Mouse (Mus musculus): ENCODE results near the gene Ntm.

GRCm38 (mm10) chr9:29130717-29131292, 832.1 kb downstream of the Ntm start:
- no peak for TF ChIP-seq POLR2A (IDR thresholded peaks at IDR 0.05; ENCODE audit: borderline replicate concordance, control insufficient read depth, low read depth, low read length)
- no peak for TF ChIP-seq CTCF (IDR thresholded peaks at IDR 0.05; ENCODE audit: control insufficient read depth, insufficient read depth, low read length)

All from bone marrow, adult 2 months (tissue).